Mouse (Mus musculus) yolk sac, embryonic 10.5 days (tissue): Measurements from ENCODE around the gene Arg1.
A peak's percentile ranks its signal among the peaks of the same experiment; 100 is the strongest.

Experiments
- DNase-seq: peaks from one replicate; pipeline ENCODE4 v3.0.0-alpha.2; 2017; ENCODE audit warnings: low spot score

Gene Arg1

GRCm38 (mm10) chr10:24912576-24912975, 14.7 kb downstream of the Arg1 start:
- no peak for DNase-seq

DNA sequence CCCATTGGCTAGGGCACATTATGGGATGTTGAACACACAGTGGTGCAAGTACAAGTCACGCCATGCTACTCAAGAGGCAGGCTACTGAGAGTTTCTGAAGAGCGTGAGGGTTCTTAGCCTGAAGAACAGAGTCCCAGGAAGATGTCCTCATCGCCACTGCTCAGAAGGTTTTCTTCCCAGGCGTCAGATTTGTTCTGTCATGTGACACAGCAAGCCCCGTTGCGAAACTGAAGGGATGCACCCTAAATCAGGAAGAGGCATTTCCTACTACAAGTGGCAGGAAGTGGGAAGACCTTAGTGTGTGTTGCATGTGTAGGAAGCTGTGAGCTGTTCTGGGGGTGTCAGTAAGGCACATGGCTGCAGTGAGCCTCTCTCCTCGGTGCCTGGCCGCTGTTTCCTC, 16.1 kb downstream of the Arg1 start:
- DNase-seq: no peak

DNA sequence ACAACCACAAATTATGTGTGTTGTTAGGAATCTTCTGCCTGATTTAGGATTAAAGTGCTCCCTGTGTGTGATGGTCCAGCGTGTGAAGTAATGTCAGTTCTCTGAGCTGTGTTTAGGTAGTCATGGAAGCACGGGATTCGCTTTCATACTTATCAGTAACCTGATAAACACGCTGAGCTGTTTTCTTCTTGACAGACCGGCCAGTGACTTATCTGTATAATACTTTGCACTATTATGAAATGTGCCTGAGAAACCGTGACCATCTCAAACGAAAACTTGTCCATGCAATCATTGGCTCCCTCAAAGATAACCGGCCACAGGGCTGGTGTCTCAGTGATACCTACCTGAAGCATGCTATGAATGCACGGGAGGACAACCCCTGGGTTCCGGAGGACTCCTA, 21.7 kb downstream of the Arg1 start:
- no peak for DNase-seq

DNA sequence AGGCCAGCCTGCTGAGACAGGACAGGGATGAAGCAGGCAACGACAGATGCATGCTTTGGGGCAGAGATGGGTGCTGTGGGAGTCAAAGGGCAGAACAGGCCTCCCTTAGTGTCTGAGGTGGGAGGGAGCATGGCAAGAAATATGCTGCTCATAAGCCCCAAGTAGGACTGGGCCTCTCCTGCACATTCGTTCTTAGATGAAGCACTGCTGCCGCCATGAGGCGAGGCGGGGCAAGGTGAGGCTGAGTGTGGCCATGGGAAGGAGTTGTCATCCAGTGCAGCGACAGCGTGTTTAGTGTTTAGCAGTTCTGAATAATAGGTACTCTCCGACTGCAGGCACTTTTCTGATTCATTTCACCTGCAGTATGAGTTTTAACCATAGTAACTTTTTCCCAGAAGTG, 31.4 kb downstream of the Arg1 start:
- no peak for DNase-seq

DNA sequence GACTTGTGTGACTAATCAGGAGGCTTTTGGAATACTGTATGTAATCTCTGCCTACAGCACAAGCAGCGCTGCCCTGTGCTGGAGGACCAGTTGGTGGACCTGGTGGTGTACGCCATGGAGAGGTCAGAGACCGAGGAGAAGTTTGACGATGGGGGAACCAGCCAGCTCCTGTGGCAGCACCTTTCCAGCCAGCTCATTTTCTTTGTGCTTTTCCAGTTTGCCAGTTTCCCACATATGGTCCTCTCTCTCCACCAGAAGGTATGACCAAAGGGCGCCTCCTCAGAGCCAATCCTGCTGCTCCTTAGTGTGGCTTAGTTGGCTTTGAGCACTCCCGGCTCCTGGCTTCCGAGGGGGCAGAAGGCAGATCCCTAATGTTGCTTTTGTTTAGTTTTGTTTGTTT, 38.9 kb downstream of the Arg1 start:
- no peak for DNase-seq

DNA sequence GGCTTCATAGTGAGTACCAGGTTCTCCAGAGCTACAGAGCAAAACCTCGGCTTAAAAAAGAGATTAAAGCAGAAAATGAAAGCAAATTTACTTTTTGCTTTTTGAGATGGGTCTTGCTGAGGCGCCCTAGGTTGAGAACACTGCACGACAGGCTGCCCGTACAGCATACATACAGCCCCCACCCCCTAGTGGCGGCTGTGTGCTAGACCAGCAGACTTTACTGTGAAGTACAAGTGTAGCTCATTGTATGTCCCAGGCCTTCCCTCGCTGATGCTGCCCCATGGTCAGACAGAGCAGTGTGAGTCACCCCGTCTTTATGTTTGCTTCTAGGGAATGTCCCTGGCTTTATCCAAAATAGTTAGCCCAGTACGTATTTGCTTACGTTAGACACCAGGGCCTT, 41.3 kb downstream of the Arg1 start:
- DNase-seq: no peak

DNA sequence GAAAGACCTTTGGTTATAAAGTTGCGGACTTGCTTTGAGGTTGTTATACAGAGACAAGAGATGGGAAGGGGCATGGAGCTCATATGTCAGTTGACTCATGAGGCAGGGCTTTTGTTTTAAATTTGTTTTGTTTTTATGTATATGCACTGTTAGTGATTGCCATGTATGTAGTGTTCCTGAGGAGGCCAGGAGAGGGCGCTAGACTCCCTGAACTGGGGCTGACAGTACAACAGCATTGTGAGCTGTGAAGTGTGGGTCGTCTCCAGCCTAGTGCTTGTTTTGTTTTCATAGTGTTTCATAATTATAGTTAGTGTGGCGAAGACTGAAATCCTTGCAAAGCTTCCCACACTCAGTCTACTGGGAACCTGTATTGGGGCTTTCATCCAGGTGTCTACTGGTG, 53.7 kb downstream of the Arg1 start:
- DNase-seq: no peak

- DNase-seq: peak; percentile 97
Measured at GRCm38 (mm10) chr10:24869760-24870290, 57.5 kb downstream of the Arg1 start, which contains the start of gene Med23. Med23 (plus strand) TSS chr10:24869986.
